Mouse (Mus musculus): Measurements from ENCODE around the gene Nhsl2. TPM values are rescaled to one million over a fixed set of nuclear protein-coding genes. Genes with fewer than 3 reads are reported as not detected.
"Not testable (repeated sequence)": the region's sequence is repeated elsewhere in the genome, so short reads cannot be mapped to it uniquely, and the experiment has no call there.

Gene Nhsl2
- polyA plus RNA-seq, 1 experiment from 2014 or later: 11.3 TPM

DNA sequence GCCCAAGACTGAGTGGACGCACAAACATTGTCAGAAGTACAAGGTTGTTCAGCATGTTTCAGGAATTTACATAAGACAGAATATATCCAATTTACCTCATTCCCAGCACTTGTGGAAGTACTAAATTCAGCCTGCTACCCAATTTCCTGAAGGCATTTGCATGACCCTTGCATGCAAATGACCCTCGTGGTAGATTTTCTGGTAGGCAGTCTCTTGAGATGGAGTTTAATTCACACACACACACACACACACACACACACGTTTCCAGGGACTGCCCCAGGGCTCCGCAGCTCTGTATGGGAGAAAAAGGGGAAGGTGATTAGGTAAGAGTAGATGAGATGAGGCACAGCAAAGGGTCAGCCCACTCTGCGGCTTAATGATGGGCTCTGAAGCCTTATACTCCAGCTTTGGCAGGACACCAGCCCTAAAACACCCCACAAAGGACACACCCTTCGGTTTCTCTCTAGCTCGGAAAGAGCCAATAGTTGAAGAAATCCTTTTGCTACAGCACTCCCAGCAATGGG lies 245.3 kb downstream of the Nhsl2 start:
- peaks cover 75% of the 10 kb centered on the region for H3K27me3 ChIP-seq (ENCODE audit: poor library complexity, severe bottlenecking)
- 82% methylated on average over 7 of the region's 7 CpGs for WGBS
- H3K4me3 ChIP-seq: no peak overlapping the region

DNA sequence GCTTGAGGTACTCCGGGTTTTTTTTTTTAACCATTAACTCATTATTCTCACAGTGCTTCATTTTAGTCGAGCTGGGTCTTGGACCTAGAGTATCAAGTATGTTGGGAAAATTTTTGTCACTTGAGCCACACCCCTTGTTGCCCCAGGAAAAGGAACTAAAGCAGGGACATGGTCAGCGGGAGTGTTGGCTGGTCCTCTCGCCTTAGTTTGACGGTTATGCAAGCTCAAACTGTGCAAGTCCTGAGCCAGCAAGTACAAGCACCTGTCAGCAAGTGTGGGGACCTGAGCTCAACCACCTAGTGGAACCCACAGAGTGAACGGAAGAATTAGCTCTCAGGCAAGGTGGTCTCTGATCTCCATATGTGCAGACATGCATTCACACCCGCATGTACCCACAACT lies 252.7 kb downstream of the Nhsl2 start:
- Histone ChIP-seq H3K4me1 (no peaks in the 10 kb centered on the region), H3K9me3 (no peaks in the 10 kb centered on the region), H3K4me3 (no peak overlapping the region), H3K36me3 (replicated peaks) (no peaks in the 10 kb centered on the region), H3K27me3 (ENCODE audit: poor library complexity, severe bottlenecking) (peaks cover 55% of the 10 kb centered on the region), H3K27ac (no peak overlapping the region)
- 61% methylated on average over 7 of the region's 7 CpGs for WGBS
- DNase-seq (ENCODE audit: extremely low spot score, low spot score): no peak

More for the DNA sequence above, 245.3 kb downstream of the Nhsl2 start:
- no peak overlapping the region for H3K27ac ChIP-seq
- no peaks in the 10 kb centered on the region for H3K36me3 ChIP-seq (replicated peaks)
- DNase-seq (ENCODE audit: extremely low spot score, low spot score): no peak
- no peaks in the 10 kb centered on the region for H3K9me3 ChIP-seq
- no peaks in the 10 kb centered on the region for H3K4me1 ChIP-seq

DNA sequence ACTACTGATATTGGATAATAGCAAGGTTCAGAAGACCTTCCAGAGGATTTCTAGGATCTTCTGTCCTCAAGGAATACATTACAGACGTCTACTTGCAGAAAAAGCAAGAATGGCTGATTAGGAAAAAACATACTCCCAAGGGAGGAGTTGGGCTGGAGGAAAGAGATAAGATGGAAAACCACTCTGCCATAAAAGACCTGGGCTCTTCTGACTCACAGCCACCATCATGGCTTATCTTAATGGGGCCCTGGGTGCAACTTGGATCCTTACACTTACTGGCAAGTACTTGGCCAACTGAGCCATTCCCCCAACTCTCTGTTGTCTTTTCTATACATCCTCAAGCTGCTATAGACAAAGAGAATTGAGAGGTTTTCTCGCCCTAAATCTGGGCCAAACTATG lies 254.6 kb downstream of the Nhsl2 start:
- not testable (repeated sequence) for H3K4me1 ChIP-seq; H3K9me3 ChIP-seq; H3K36me3 ChIP-seq (replicated peaks); H3K4me3 ChIP-seq; DNase-seq (ENCODE audit: extremely low spot score, low spot score); H3K27ac ChIP-seq
- 79% methylated on average over 2 of the region's 2 CpGs for WGBS
- peaks cover 61% of the 10 kb centered on the region for H3K27me3 ChIP-seq (ENCODE audit: poor library complexity, severe bottlenecking)

DNA sequence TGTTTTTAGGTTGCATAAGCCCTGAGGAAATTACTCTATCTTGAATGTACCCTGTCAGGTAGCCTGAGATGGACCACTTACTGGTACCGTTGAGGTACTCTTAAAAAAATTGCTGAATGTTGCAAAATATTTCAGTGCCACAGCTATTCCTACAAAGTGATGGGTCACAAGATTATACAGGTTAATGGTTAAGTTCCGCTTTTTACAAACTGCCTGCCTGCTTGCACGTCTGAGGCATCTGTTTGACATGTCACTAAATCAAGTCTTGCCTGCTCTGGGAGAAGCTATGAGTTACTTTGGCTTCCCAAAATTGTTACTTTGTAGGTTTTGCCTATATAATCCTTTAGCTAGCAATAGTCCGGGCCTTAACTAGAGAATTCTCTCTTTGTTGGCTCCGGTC lies 260.2 kb downstream of the Nhsl2 start:
- not testable (repeated sequence) for H3K4me3 ChIP-seq; H3K36me3 ChIP-seq (replicated peaks); H3K27ac ChIP-seq; DNase-seq (ENCODE audit: extremely low spot score, low spot score); H3K4me1 ChIP-seq; H3K9me3 ChIP-seq
- H3K27me3 ChIP-seq (ENCODE audit: poor library complexity, severe bottlenecking): peaks cover 66% of the 10 kb centered on the region
- WGBS: 84% methylated on average over 5 of the region's 5 CpGs

DNA sequence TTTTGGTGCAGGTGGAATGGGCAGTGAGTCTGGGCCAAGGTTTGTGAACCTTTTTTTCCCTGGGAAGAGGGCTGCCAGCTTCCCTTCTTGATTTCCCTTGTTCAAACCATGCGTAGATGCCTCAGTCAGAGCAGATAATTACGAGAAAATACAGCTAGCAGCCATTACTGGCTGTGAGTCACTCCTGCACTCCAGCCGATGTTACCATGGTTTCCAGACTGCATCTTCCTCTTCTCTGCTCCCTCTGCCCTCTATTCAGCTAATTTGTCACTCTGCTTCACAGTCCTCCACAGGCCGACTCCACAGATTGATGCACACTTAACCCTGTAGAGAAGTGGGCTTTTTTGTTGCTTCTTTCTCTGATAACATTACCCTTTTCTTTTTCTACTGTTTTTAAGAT lies 266.5 kb downstream of the Nhsl2 start:
- Histone ChIP-seq H3K4me1 (peaks cover 11% of the 10 kb centered on the region), H3K4me3 (no peak overlapping the region), H3K9me3 (no peaks in the 10 kb centered on the region), H3K27me3 (ENCODE audit: poor library complexity, severe bottlenecking) (peaks cover 93% of the 10 kb centered on the region), H3K36me3 (replicated peaks) (no peaks in the 10 kb centered on the region), H3K27ac (no peak overlapping the region)
- WGBS: 64% methylated on average over 4 of the region's 4 CpGs
- no peak for DNase-seq (ENCODE audit: extremely low spot score, low spot score)

DNA sequence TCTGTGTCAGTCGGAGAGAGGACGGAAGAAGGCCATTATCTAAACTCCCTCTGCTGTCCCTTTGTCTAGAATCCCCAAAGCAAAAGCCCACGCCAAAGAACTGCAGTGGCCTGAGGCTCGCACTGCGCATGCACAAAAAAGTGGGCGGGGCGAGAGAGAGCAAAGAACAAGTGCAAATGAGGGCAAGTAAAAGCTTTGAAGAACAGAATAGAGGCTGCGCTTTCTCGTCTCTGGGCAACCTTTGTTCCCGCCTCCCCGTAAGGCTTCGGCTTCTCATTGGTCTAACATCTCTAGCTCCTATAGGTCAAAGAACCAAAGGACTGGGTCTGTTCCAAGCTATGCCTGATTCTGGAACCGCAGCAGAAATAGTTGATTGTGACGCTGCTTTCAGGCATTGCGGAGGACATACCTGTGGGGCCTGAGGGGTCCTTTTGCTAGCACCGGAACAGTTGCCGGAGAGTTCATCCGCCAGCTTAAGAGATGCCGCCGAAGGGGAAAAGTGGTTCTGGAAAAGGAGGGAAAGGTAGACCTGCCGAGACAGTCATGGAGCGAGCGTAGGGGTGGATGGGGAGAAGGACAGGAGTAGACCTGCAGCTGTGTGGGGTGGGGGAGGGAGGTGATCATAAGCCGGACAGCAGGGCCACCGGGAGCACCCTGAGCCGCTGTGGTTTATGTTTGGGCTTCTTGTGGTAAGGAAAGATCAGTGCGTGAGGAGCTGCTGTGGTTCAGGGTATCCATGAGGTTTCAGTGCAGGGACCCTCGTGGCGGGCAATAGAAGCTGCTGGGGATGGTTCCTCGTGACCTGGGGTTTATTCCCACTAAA lies 270.1 kb downstream of the Nhsl2 start, which contains the start of gene Pin4:
Gene Pin4 (plus strand): TSS at position 406 of the 823 bp plus-strand sequence.
- peak; percentile 89 for DNase-seq (ENCODE audit: extremely low spot score, low spot score)
- H3K4me3 ChIP-seq: peak within 1 kb of the TSS; percentile 71
- 14% methylated on average over 30 of the region's 30 CpGs for WGBS
- H3K9me3 ChIP-seq: no peaks in the 10 kb centered on the region
- H3K27ac ChIP-seq: peak within 1 kb of the TSS; percentile 81
- H3K36me3 ChIP-seq (replicated peaks): peaks cover 30% of the 10 kb centered on the region
- peaks cover 67% of the 10 kb centered on the region for H3K27me3 ChIP-seq (ENCODE audit: poor library complexity, severe bottlenecking)
- peaks cover 12% of the 10 kb centered on the region for H3K4me1 ChIP-seq

DNA sequence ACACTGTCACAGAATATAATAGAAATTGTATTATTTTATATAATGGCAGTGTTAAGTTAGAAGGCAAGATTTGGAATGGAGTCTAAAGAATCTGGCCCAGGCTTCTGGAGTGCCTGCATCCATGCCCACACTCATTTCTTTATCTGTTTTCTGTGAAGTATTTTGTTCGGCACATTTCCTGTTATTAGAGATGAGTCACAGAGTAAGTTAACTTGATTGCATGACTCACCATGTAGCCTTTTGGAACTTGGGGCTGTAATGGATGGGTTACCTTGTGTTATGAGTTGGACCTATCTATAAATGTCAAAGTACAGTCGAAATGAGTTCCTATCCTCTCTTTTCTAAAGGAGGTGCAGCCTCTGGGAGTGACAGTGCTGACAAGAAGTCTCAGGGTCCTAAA lies 272.1 kb downstream of the Nhsl2 start:
- no peak overlapping the region for H3K4me3 ChIP-seq
- WGBS: 88% methylated on average over 2 of the region's 2 CpGs
- peaks cover 12% of the 10 kb centered on the region for H3K4me1 ChIP-seq
- H3K36me3 ChIP-seq (replicated peaks): peaks cover 49% of the 10 kb centered on the region
- H3K9me3 ChIP-seq: no peaks in the 10 kb centered on the region
- H3K27ac ChIP-seq: no peak overlapping the region
- no peak for DNase-seq (ENCODE audit: extremely low spot score, low spot score)
- peaks cover 52% of the 10 kb centered on the region for H3K27me3 ChIP-seq (ENCODE audit: poor library complexity, severe bottlenecking)

DNA sequence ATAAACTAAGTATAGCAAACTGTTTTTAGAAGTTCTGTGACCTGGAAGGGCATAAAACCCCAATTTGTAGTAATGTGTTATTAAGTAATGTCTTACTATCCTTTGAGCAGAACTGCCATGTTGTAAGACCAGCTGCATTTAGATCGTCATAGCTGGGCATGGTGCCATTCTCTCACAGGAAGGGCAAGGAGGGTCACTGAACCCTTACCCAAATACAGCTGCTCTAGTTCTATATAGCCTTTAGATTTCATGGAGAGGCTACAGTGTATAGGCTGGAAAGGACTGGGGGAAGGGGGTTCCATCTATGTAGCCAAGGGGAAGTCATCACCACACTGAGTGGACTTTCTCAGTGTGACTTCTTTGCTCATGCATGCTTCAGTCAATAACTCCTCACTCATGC lies 292.0 kb downstream of the Nhsl2 start:
- H3K4me3 ChIP-seq: no peak overlapping the region
- 89% methylated on average over 1 of the region's 1 CpGs for WGBS
- no peaks in the 10 kb centered on the region for H3K9me3 ChIP-seq
- H3K4me1 ChIP-seq: no peaks in the 10 kb centered on the region
- peaks cover 50% of the 10 kb centered on the region for H3K36me3 ChIP-seq (replicated peaks)
- DNase-seq (ENCODE audit: extremely low spot score, low spot score): no peak
- H3K27me3 ChIP-seq (ENCODE audit: poor library complexity, severe bottlenecking): peaks cover 54% of the 10 kb centered on the region
- H3K27ac ChIP-seq: no peak overlapping the region

Small RNA genes lying within 50 kb of the gene (microRNA-seq; reads per million reads assigned to microRNA genes)
- not detected for gene Gm27843

Other genes with a start within 250 kb of the Nhsl2 start
- gene Ogt, start 209.3 kb upstream of the Nhsl2 start, polyA plus RNA-seq (2016; fragmentation: Nextera tagmentation; extraction: Ambion mirVana): 130 and 131 TPM in 2 replicates
- 0.20 and 0.31 TPM in 2 replicates for gene Cxcr3, start 115.1 kb upstream of the Nhsl2 start, polyA plus RNA-seq (2016; fragmentation: Nextera tagmentation; extraction: Ambion mirVana)
- gene Gm4779, start 55.0 kb upstream of the Nhsl2 start, polyA plus RNA-seq (2016; fragmentation: Nextera tagmentation; extraction: Ambion mirVana): not detected in 2 replicates
- 0.16 TPM in 1 of 2 replicates, not detected in the other for gene 8030474K03Rik, start 54.7 kb upstream of the Nhsl2 start, polyA plus RNA-seq (2016; fragmentation: Nextera tagmentation; extraction: Ambion mirVana)
- 3.5 and 4.4 TPM in 2 replicates for gene Rtl5, start 221.9 kb downstream of the Nhsl2 start, polyA plus RNA-seq (2016; fragmentation: Nextera tagmentation; extraction: Ambion mirVana)